Mouse (Mus musculus): ENCODE results near the gene Crip1. TPM values are rescaled to one million over a fixed set of nuclear protein-coding genes. Genes with fewer than 3 reads are reported as not detected.
"Not testable (repeated sequence)": the region's sequence is repeated elsewhere in the genome, so short reads cannot be mapped to it uniquely, and the experiment has no call there.

Crip1 gene
- total and polyA plus RNA-seq, 3 experiments = 282 to 438 TPM; not detected in 1

- Histone ChIP-seq H3K36me3 (ENCODE audit: control insufficient read depth in 1 of 2, insufficient read depth in 2 of 2, low read length in 2 of 2) (peaks cover 0 to 3% of the 10 kb centered on the region in 2 experiments; a peak in 1 of 4 replicates), H3K9ac (ENCODE audit: control insufficient read depth, low read depth, low read length, poor library complexity, severe bottlenecking) (no peak overlapping the region), H3K79me2 (ENCODE audit: control insufficient read depth, insufficient read depth, low read length, poor library complexity) (no peaks in the 10 kb centered on the region; the same call in 1 of the 2 replicates), H3K27ac (ENCODE audit: control insufficient read depth, low read depth, low read length) (no peak overlapping the region), H3K4me3 (ENCODE audit: control insufficient read depth in 1 of 2, insufficient read depth in 1 of 2, low read depth in 2 of 2, low read length in 2 of 2) (no peak overlapping the region), H3K27me3 (ENCODE audit: control insufficient read depth in 1 of 2, insufficient read depth in 2 of 2, low read length in 2 of 2) (peaks cover 4 to 5% of the 10 kb centered on the region in 2 experiments), H3K9me3 (replicated peaks; ENCODE audit: insufficient read depth, low read length) (no peaks in the 10 kb centered on the region), H3K4me1 (ENCODE audit: control insufficient read depth in 1 of 2, insufficient read depth in 2 of 2, low read length in 2 of 2) (peaks cover 0 to 5% of the 10 kb centered on the region in 2 experiments; a peak in 2 of 4 replicates)
- no peak for TF ChIP-seq MEF2A (IDR thresholded peaks at IDR 0.05; ENCODE audit: extremely low read depth, insufficient replicate concordance, low read depth, low read length, poor library complexity, severe bottlenecking)
- no peak for TF ChIP-seq TAL1 (IDR thresholded peaks at IDR 0.05; ENCODE audit: low read length)
- 0 out of 4 replicates have a peak, but pooled peaks of 1 of the 2 experiments have one; percentile 13 for TF ChIP-seq POLR2A (IDR thresholded peaks at IDR 0.05; ENCODE audit: control insufficient read depth in 1 of 2, insufficient read depth in 1 of 2, low read depth in 1 of 2, low read length in 2 of 2, poor library complexity in 1 of 2)
- DNase-seq (ENCODE audit: low read depth, low spot score) = no peak
These were observed 42.4 kb downstream of the Crip1 start for GRCm38 (mm10) chr12:113188349-113189055.

DNA sequence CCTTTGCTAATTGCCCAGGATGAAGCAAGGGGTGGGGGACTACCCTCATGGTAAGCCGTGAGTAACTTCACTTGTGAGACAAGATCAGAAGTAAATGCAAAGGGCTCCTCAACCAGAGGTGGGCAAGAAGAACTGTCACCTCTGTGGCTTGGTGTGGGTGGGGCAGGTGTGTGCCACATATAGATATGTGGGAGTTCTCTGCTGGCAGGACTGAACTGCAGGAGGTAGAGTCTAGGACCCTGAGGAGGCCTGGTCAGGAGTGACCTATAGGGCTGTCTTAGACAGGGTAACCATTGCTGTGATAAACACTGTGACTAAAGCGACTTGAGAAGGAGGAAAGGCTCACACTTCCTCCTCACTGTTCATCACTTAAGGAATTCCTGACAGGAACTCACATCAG is 47.3 kb downstream of the Crip1 start:
- Histone ChIP-seq H3K4me3 (ENCODE audit: control insufficient read depth in 1 of 2, insufficient read depth in 1 of 2, low read depth in 2 of 2, low read length in 2 of 2) (no peak overlapping the region), H3K4me1 (ENCODE audit: control insufficient read depth in 1 of 2, insufficient read depth in 2 of 2, low read length in 2 of 2) (no peaks in the 10 kb centered on the region), H3K79me2 (ENCODE audit: control insufficient read depth, insufficient read depth, low read length, poor library complexity) (no peaks in the 10 kb centered on the region), H3K36me3 (ENCODE audit: control insufficient read depth in 1 of 2, insufficient read depth in 2 of 2, low read length in 2 of 2) (no peaks in the 10 kb centered on the region), H3K9me3 (replicated peaks; ENCODE audit: insufficient read depth, low read length) (no peaks in the 10 kb centered on the region), H3K9ac (ENCODE audit: control insufficient read depth, low read depth, low read length, poor library complexity, severe bottlenecking) (no peak overlapping the region), H3K27me3 (ENCODE audit: control insufficient read depth in 1 of 2, insufficient read depth in 2 of 2, low read length in 2 of 2) (no peaks in the 10 kb centered on the region), H3K27ac (ENCODE audit: control insufficient read depth, low read depth, low read length) (no peak overlapping the region)
- TF ChIP-seq HCFC1 (IDR thresholded peaks at IDR 0.05; ENCODE audit: low read depth, low read length) (no peak), E2F4 (IDR thresholded peaks at IDR 0.05; ENCODE audit: borderline replicate concordance, low read depth, low read length) (no peak), RCOR1 (IDR thresholded peaks at IDR 0.05; ENCODE audit: low read depth, low read length) (no peak), ELF1 (IDR thresholded peaks at IDR 0.05; ENCODE audit: low read depth, low read length) (no peak), ZNF384 (IDR thresholded peaks at IDR 0.05; ENCODE audit: low read depth, low read length) (no peak), JUND (IDR thresholded peaks at IDR 0.05; ENCODE audit: low read depth, low read length) (no peak), GABPA (IDR thresholded peaks at IDR 0.05; ENCODE audit: low read depth, low read length) (no peak), MYB (IDR thresholded peaks at IDR 0.05; ENCODE audit: low read depth, low read length) (no peak), CHD2 (IDR thresholded peaks at IDR 0.05; ENCODE audit: low read length) (no peak), BHLHE40 (IDR thresholded peaks at IDR 0.05; ENCODE audit: borderline replicate concordance, low read depth, low read length) (no peak), POLR2AphosphoS5 (IDR thresholded peaks at IDR 0.05; ENCODE audit: borderline replicate concordance, low read depth, low read length) (no peak), USF1 (IDR thresholded peaks at IDR 0.05; ENCODE audit: low read depth, low read length) (no peak), ZMIZ1 (IDR thresholded peaks at IDR 0.05; ENCODE audit: low read depth, low read length) (no peak), CTCF (IDR thresholded peaks at IDR 0.05 in 2 of 3, conservative IDR thresholded peaks at IDR 0.05 in 1 of 3; ENCODE audit: control insufficient read depth in 1 of 3, insufficient read depth in 1 of 3, low read depth in 2 of 3, low read length in 3 of 3, poor library complexity in 1 of 3, severe bottlenecking in 1 of 3) (no peak), RAD21 (IDR thresholded peaks at IDR 0.05; ENCODE audit: low read depth, low read length) (no peak), KAT2A (conservative IDR thresholded peaks at IDR 0.05; ENCODE audit: low read depth, low read length) (no peak)
- DNase-seq (ENCODE audit: low read depth, low spot score) = no peak

DNA sequence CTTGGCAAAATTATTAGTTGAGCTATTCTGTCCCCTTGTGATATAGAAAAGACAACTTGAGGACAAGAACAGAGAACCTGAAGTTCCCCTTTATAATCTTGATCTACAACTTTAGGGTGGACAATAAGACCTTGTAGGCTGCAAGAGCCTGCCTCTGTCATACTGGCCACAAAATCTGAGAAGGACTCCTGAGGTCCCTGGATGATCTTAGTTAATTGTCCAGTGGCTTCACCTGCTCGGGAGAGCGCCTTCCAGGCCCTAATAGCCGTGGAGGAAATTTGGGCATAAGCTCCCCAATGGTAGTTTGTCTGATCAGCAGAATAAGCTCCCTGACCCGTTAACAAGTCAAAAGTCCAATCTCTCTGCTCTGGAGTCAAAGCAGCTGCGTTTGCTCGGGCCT is 53.0 kb downstream of the Crip1 start:
- H3K27me3 ChIP-seq (ENCODE audit: control insufficient read depth in 1 of 2, insufficient read depth in 2 of 2, low read length in 2 of 2); H3K4me3 ChIP-seq (ENCODE audit: control insufficient read depth in 1 of 2, insufficient read depth in 1 of 2, low read depth in 2 of 2, low read length in 2 of 2); H3K36me3 ChIP-seq (ENCODE audit: control insufficient read depth in 1 of 2, insufficient read depth in 2 of 2, low read length in 2 of 2); H3K9ac ChIP-seq (ENCODE audit: control insufficient read depth, low read depth, low read length, poor library complexity, severe bottlenecking); H3K27ac ChIP-seq (ENCODE audit: control insufficient read depth, low read depth, low read length); H3K9me3 ChIP-seq (replicated peaks; ENCODE audit: insufficient read depth, low read length); H3K4me1 ChIP-seq (ENCODE audit: control insufficient read depth in 1 of 2, insufficient read depth in 2 of 2, low read length in 2 of 2); DNase-seq (ENCODE audit: low read depth, low spot score); H3K79me2 ChIP-seq (ENCODE audit: control insufficient read depth, insufficient read depth, low read length, poor library complexity): not testable (repeated sequence)
